ENCODE assay signal across 10 mouse cellular contexts in the genomic region with DNA sequence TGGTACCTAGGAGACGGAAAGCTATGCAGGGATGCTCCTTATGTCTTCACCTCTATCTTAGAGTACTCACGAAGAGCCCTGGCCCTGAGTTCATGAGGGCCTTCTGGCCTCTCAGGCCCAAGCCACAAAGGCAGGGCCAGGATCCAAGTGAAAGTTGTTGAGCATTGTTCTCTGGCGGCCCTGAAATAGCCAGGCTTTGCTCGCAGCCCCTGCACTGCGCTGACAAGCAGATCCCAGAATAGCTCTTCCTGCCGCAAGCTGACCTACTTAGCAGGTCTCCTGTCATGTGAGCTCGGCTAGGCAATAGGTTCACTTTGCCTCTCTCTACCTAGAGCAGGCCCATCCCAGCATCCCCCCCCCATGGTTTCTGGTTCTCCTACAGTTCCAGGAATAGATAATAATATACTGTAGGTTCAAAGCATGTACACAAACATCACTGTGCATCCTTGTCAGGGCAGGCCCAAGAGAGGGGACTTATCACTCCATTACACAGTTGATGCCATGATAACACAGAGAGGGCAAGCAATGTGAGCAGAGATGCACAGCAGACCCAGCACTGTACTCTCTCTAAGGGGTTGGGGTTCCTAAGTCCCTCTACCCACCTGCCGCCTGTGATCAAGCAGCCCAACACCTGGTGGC. TPM values are rescaled to one million over a fixed set of nuclear protein-coding genes. Genes with fewer than 3 reads are reported as not detected.
DNase-seq lines count a peak whose midpoint lies in the region; ATAC-seq and TF ChIP-seq lines count a peak whose summit lies in the region.
"Had no signal": no experiment of that assay in that cellular context is flagged by ENCODE, and none has a peak within 500 bp of the region (broad histone marks: within the 10 kb centered on the region; RNA-seq: fewer than 3 reads in every experiment).

No protein-coding gene starts in this region.

- H3K27me3 ChIP-seq in intestine, postnatal 0 days (replicated peaks; ENCODE audit: control insufficient read depth, insufficient read depth, low read length): no peaks in the 10 kb centered on the region
- no peaks in the 10 kb centered on the region for H3K27me3 ChIP-seq in intestine, embryonic 15.5 days (replicated peaks)
- no peaks in the 10 kb centered on the region for H3K27me3 ChIP-seq in hindbrain, embryonic 16.5 days (replicated peaks; ENCODE audit: control insufficient read depth, insufficient read depth, low read length)

- no peak for ATAC-seq in intestine, postnatal 0 days
- no peak for ATAC-seq in intestine, embryonic 15.5 days
- peak; percentile 74 for ATAC-seq in hindbrain, embryonic 16.5 days

- TF ChIP-seq CTCF in intestine, postnatal 0 days (IDR thresholded peaks at IDR 0.05; ENCODE audit: low read depth): no peak
- TF ChIP-seq CTCF in brain, embryonic 14.5 days (IDR thresholded peaks at IDR 0.05; ENCODE audit: borderline replicate concordance, extremely low read depth, insufficient read depth, insufficient read length): no peak

- H3K4me1 ChIP-seq in intestine, postnatal 0 days (replicated peaks; ENCODE audit: control insufficient read depth, insufficient read depth, low read length): no peaks in the 10 kb centered on the region; the same call in 1 of the 2 replicates
- peaks cover 6% of the 10 kb centered on the region; the same call in 1 of the 2 replicates for H3K4me1 ChIP-seq in intestine, embryonic 15.5 days (replicated peaks)
- no peaks in the 10 kb centered on the region; the same call in 1 of the 2 replicates for H3K4me1 ChIP-seq in hindbrain, embryonic 16.5 days (ENCODE audit: control insufficient read depth, insufficient read depth, low read depth, low read length)

- H3K4me2 ChIP-seq in intestine, postnatal 0 days (replicated peaks; ENCODE audit: low read depth): no peak overlapping the region
- H3K4me2 ChIP-seq in intestine, embryonic 15.5 days (replicated peaks): no peak overlapping the region
- H3K4me2 ChIP-seq in hindbrain, embryonic 16.5 days (ENCODE audit: low read length): 0 out of 2 replicates have a peak overlapping the region, but pooled peaks have one; percentile 5

- no peaks in the 10 kb centered on the region for H3K9me3 ChIP-seq in intestine, postnatal 0 days (ENCODE audit: control insufficient read depth)
- H3K9me3 ChIP-seq in intestine, embryonic 15.5 days: no peaks in the 10 kb centered on the region
- H3K9me3 ChIP-seq in hindbrain, embryonic 16.5 days (ENCODE audit: control insufficient read depth, low read length): no peaks in the 10 kb centered on the region

- WGBS in intestine, postnatal 0 days: 73% methylated on average over 8 of the region's 8 CpGs
- WGBS in intestine, embryonic 15.5 days: 74% methylated on average over 8 of the region's 8 CpGs
- WGBS in hindbrain, embryonic 16.5 days: 38% methylated on average over 8 of the region's 8 CpGs

- H3K4me3 ChIP-seq in intestine, postnatal 0 days (ENCODE audit: low read depth, low read length): no peak overlapping the region
- no peak overlapping the region for H3K4me3 ChIP-seq in intestine, embryonic 15.5 days (replicated peaks)
- H3K4me3 ChIP-seq in hindbrain, embryonic 16.5 days (ENCODE audit: low read length): no peak overlapping the region

- no peaks in the 10 kb centered on the region for H3K36me3 ChIP-seq in intestine, postnatal 0 days (ENCODE audit: control insufficient read depth, insufficient read depth)
- H3K36me3 ChIP-seq in intestine, embryonic 15.5 days: no peaks in the 10 kb centered on the region
- H3K36me3 ChIP-seq in hindbrain, embryonic 16.5 days (ENCODE audit: control insufficient read depth, insufficient read depth, low read length): no peaks in the 10 kb centered on the region

- peak; percentile 47 for DNase-seq in brain, embryonic 14.5 days (ENCODE audit: low read depth)
- DNase-seq in gastrocnemius, postnatal 10 days: peak; percentile 47
- DNase-seq in lung, postnatal 10 days: peak; percentile 41
- peak; percentile 28 for DNase-seq in right cerebral cortex, postnatal 4 days
- DNase-seq in urinary bladder, postnatal 4 days (ENCODE audit: low spot score in 2 of 2): no peak

- TF ChIP-seq POLR2A in brain, embryonic 14.5 days (IDR thresholded peaks at IDR 0.05; ENCODE audit: borderline replicate concordance, extremely low read depth, insufficient read depth, insufficient read length, poor library complexity, severe bottlenecking): no peak

- H3K9ac ChIP-seq in intestine, postnatal 0 days (ENCODE audit: low read depth, low read length): no peak overlapping the region
- no peak overlapping the region for H3K9ac ChIP-seq in intestine, embryonic 15.5 days
- H3K9ac ChIP-seq in hindbrain, embryonic 16.5 days (ENCODE audit: low read depth, low read length): no peak overlapping the region

- peak overlapping the region; percentile 15; the same call in 1 of the 2 replicates for H3K27ac ChIP-seq in intestine, postnatal 0 days (ENCODE audit: low read depth, low read length)
- no peak overlapping the region for H3K27ac ChIP-seq in intestine, embryonic 15.5 days
- peak overlapping the region; percentile 66 for H3K27ac ChIP-seq in hindbrain, embryonic 16.5 days (ENCODE audit: low read depth, low read length)

RNA-seq across cellular contexts. Expression of gene Gm8439, which starts 25.3 kb away (rescaled TPM):
- polyA plus RNA-seq in intestine, postnatal 0 days (2015; fragmentation: Nextera tagmentation; extraction: Ambion mirVana): not detected in 2 replicates
- not detected in 2 replicates for polyA plus RNA-seq in intestine, embryonic 15.5 days (2015; fragmentation: Nextera tagmentation; extraction: Ambion mirVana)
- not detected in 2 replicates for polyA plus RNA-seq in brain, embryonic 14.5 days (2012; rRNA removed)
- not detected for total RNA-seq in gastrocnemius, postnatal 10 days (2021)
- not detected in 2 replicates for polyA plus RNA-seq in hindbrain, embryonic 16.5 days (2015; fragmentation: Nextera tagmentation; extraction: Ambion mirVana)
- total RNA-seq: ES-E14 had no signal
- polyA plus RNA-seq: neural tube, embryonic 11.5 days had no signal

RNA-seq across cellular contexts. Expression of gene Ctps, which starts 43.7 kb away (rescaled TPM):
- 23.4 and 23.7 TPM in 2 replicates for polyA plus RNA-seq in intestine, postnatal 0 days (2015; fragmentation: Nextera tagmentation; extraction: Ambion mirVana)
- polyA plus RNA-seq in intestine, embryonic 15.5 days (2015; fragmentation: Nextera tagmentation; extraction: Ambion mirVana): 68.1 and 72.6 TPM in 2 replicates
- 42.5 and 46.7 TPM in 2 replicates for polyA plus RNA-seq in brain, embryonic 14.5 days (2012; rRNA removed)
- total RNA-seq in gastrocnemius, postnatal 10 days (2021): 10 to 100 TPM; 19.7 to 24.4 TPM
- 76.4 and 77.1 TPM in 2 replicates for polyA plus RNA-seq in hindbrain, embryonic 16.5 days (2015; fragmentation: Nextera tagmentation; extraction: Ambion mirVana)

RNA-seq across cellular contexts. Expression of gene Cited4, which starts 52.6 kb away (rescaled TPM):
- 1.7 and 2.1 TPM in 2 replicates for polyA plus RNA-seq in intestine, postnatal 0 days (2015; fragmentation: Nextera tagmentation; extraction: Ambion mirVana)
- 2.4 and 2.8 TPM in 2 replicates for polyA plus RNA-seq in intestine, embryonic 15.5 days (2015; fragmentation: Nextera tagmentation; extraction: Ambion mirVana)
- polyA plus RNA-seq in brain, embryonic 14.5 days (2012; rRNA removed): 0.90 and 0.97 TPM in 2 replicates
- 10 to 100 TPM; 34.6 to 35.7 TPM for total RNA-seq in gastrocnemius, postnatal 10 days (2021)
- polyA plus RNA-seq in hindbrain, embryonic 16.5 days (2015; fragmentation: Nextera tagmentation; extraction: Ambion mirVana): 1.2 and 2.4 TPM in 2 replicates

Comparison
In these comparisons a context has a peak if more than half of its experiments do, and no peak if none do; other contexts are left out.
1. DNase-seq: peak in brain, embryonic 14.5 days (single experiment), gastrocnemius, postnatal 10 days (single experiment), lung, postnatal 10 days (single experiment) and right cerebral cortex, postnatal 4 days (single experiment); none in urinary bladder, postnatal 4 days (0 of 2).